Mouse (Mus musculus) A20 (cell line): ENCODE measurements around the gene Mcpt8.
A peak's percentile ranks its signal among the peaks of the same experiment; 100 is the strongest.
"Not testable (repeated sequence)": the region's sequence is repeated elsewhere in the genome, so short reads cannot be mapped to it uniquely, and the experiment has no call there.

Source experiments
- DNase-seq: peaks from one replicate; pipeline ENCODE4 v3.0.0-alpha.2; 2011; ENCODE audit warnings: low read depth, low spot score

Mcpt8 gene

DNA sequence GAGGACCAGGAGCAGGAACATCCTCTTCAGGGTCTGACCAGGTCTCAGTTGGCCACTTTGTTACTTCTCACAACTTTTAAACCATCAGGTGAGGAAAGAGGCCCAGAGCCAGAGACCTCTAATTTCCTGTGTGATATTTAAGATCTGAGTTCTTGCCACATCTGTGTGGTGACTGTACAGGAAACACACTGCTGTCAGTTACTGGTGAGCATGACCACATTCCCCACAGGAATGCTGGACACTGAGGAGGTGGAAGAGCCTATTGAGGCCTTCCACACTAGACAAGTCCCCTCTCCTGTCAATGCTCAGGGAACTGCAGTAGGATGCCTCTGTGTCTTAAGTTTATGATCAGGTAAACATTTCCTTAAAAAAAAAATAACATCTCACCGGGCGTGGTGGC, at the start of gene Mcpt8:
Mcpt8 (minus strand) TSS at position 107 of the 400 bp plus-strand sequence.
- DNase-seq: no peak

DNA sequence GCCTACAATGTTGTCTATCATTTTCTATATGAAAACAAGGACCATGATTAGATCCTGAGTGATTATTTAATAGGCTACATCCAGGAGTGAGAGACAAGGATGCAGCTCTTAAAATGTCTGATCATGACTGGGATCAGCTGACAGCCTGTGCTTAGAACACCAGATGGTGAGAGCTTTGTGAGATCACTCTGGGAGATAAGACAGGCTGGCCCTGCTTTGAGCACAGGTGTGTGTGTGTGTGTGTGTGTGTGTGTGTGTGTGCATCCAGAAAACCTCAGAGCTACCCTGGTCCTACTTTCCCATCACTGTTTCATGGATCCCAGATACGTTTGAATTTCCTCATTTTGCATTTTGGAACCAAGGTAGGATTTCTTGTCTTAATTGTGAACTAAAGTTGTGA, 48.6 kb upstream of the Mcpt8 start:
- DNase-seq: not testable (repeated sequence)

DNA sequence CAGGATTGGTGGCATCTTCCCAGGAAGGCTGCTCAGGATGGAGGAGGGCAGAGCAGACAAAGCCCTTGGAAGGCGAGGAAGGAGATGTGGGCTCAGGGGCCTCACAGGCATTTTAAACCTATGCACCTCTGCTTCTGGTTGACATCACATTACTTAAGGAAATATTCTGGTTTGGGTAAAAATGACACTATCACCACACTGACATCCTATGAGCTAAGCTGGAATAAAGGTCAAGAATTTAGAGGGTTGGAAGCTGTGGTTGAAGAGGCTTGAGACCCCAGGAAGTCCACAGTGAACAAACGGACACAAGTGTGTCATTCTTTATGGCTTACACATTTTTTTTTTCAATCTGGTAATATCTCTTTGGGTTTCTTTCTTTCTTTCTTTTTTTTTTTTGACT, 47.4 kb upstream of the Mcpt8 start, which contains the start of gene Gzmd:
Gzmd (minus strand) TSS at position 101 of the 400 bp plus-strand sequence.
- DNase-seq: not testable (repeated sequence)

DNA sequence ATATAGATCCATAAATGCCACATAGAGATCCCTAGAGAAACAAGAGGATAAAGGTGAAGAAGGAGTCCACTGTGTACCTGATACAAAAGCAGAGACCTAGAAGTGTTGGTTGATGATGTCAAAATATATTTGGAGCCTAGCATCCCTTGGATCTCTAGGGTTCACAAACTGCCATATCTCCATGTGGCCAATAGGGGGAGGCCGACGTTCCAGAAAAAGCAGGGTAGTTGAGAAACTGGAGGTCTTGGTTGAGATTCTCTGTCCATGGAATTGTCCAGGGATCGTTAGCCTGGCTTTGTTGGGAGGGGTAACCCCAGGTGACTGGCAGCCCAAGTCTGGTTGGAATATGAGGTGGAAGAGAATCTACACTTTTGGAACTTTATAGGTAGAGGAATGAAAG, 43.3 kb upstream of the Mcpt8 start:
- DNase-seq: peak; percentile 9

DNA sequence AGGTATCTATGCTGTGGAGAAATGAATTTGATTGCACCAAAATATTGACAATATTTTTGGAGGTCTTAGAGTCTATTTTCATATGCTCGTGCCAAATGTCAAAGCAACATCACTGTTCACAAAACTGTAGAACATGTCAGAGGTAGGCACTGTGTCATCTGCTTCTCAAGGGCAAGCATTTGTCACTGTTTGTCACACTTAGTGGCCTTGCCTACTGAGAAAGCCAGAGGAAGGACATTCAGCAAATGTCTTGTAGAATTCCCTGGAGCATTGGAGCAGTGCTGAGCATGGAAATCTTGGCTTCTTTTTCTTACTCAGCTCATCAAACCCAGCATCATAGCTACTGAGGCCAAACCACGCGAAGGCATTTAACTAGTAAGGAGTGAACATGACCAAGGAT, 38.4 kb upstream of the Mcpt8 start:
- no peak for DNase-seq

DNA sequence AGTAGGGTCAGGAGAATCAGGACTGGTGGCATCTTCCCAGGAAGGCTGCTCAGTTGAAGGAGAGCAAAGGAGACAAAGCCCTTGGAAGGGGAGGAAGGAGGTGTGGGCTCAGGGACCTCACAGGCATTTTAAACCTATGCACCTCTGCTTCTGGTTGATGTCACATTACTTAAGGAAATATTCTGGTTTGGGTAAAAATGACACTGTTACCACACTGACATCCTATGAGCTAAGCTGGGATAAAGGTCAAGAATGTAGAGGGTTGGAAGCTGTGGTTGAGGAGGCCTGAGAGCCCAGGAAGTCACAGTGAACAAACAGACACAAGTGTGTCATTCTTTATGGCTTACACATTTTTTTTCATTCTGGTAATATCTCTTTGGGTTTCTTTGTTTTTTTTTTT, 35.5 kb upstream of the Mcpt8 start, which contains the start of gene Gzme:
Gzme (minus strand) TSS at position 101 of the 400 bp plus-strand sequence.
- DNase-seq: no peak

DNA sequence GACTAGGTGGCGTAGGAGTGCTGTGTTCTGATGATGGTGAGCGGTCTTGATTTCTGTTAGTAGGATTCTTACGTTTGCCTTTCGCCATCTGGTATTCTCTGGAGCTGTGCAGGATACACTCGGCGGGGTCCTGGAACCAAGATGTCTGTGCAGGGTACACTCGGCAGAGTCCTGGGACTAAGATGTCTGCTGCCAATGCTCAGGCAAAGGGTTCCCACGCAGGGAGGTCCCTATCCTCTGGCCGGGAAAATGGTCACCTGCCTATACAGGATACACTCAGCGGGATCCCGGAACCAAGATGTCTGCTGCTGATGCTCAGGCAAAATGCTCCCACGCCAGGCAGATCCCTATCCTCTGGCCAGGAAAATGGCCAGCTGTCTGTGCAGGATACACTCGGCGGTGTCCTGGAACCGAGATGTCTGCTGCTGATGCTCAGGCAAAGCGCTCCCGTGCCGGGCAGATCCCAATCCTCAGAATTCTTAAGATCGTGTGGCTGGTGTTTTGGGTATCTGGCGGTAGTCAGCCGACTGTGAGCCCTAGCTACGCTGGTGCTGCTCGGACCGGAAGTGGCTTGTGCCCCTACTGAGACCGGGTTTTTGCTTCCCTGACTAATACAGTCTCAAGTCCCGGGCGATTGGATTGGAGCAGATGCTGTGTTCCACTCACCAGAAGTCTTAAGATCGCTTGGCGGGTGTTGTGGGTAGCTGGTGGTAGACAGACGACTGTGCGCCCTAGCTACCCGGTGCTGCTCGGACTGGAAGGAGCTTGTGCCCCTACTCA, 30.6 kb upstream of the Mcpt8 start:
- DNase-seq: not testable (repeated sequence)

DNA sequence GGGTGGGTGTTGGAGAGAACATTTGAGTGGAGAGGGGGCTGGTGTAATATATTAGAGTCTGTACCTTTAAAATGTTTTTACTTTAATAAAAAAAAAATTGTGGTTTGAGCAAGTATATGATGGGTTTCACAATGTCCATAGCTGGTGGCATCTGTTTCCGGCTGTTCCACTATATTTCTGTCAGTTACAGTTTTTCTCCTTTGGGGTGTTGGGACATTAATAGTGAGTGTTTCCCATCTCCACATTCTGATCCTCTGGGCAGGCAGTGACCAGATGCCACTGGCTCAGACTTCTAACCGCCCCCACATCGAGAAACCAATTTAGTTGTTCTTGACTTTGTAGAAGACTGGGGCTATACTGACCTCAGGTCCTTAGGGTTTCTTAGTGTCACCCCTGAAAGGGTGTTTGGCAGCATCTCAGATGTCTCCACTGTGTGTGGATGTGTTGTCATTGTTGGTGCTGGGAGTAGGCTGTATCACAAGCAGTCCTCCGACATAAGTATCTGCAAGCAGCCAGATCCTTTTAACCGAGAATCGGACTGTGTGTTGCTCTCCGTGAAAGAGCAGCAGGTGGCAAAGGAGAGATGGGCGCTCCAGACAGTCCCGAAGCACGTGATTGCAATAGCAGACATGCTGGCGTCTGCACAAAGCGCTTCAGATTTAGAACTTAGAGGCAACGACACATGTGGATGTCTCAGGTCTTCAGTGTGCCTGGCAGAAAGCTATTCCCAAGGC, 20.5 kb upstream of the Mcpt8 start:
- DNase-seq: no peak

DNA sequence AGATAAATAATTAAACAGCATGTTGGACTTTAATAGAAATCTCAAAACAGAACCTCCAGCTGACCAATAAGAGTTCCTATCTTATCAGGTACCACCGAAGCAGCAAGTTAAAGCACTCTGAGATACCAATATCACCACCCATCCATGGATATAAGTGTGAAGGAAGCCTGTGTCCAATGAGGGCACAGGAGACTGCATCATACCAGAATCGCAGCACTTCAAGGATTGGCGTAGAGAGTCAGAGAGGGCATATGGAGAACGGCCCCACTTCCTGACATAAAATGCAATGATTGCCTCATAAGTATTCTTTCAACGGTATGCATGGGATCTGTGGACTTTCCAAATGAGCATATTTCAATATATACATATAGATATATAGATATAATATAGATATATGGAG, 19.9 kb upstream of the Mcpt8 start:
- DNase-seq: no peak

DNA sequence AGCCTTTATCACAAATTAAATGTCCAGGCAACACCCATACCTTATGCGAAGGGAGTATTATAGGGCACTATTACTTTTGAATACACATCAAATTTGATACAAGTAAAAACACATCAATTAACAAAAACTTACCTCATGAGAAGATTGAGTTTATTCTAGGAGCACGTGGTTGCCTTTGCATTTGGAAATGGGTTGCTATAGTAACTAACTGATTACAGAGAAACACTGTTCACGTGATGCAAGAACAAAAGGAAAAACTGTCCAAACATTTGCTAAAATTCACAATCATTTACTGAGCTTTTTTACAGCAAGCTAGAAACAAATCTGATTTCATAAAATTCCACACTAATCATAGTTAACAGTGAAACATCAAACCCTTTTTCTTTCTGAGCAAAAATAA, 18.4 kb upstream of the Mcpt8 start:
- DNase-seq: no peak

DNA sequence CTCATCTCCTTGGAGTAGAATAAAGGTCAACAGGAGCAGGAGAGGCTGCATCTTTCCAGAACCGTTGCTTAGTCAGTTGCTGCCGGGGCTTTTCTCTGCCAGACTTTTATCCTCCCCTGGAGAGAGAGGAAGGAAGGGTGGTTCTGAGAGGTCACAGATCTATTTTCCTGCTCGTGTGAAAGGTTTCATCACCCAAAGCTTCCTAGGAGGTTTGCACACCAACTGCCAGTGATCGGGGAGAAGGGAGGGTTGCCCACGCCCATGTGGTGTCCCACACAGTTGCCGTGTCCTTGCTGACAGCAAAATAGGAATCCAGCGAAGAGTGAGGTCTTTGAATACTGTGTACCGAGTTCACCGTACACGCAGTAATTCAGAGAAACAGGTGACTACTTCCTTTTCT, 17.3 kb upstream of the Mcpt8 start, which contains the start of gene Ctsg:
Ctsg (minus strand) TSS at position 189 of the 400 bp plus-strand sequence.
- no peak for DNase-seq

DNA sequence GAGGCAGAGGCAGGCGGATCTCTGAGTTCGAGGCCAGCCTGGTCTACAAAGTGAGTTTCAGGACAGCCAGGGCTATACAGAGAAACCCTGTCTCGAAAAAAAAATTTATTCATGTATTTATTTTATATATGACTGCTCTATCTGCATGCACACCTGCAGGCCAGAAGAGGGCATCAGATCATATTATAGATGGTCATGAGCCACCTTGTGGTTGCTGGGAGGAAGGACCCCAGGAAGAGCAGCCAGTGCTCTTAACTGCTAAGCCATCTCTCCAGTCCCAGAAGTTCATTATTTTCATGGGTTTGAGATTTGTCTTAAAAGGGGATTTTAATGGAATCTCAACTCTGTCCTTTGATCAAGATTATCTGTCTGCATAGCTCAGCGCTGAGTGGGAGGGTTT, 13.9 kb upstream of the Mcpt8 start:
- DNase-seq: peak; percentile 62

DNA sequence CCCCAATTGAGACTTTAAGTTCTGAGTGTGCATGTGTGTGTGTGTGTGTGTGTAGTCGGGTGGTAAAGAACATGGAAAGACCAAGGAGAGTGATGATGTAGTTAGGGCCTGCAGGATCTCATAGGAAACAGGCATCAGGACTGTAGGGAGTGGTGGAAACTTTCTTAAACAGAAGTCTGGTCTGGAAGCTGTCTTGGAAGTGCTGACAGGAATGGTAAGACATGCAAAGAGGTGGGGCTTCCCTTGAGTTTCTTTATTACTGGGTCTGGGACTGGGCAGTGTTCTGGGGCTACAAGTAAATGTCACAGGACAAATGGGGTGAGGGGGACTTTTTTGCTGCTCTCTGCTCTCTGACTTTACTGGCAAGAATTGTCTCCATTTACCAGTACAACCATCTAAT, 12.5 kb upstream of the Mcpt8 start:
- no peak for DNase-seq

DNA sequence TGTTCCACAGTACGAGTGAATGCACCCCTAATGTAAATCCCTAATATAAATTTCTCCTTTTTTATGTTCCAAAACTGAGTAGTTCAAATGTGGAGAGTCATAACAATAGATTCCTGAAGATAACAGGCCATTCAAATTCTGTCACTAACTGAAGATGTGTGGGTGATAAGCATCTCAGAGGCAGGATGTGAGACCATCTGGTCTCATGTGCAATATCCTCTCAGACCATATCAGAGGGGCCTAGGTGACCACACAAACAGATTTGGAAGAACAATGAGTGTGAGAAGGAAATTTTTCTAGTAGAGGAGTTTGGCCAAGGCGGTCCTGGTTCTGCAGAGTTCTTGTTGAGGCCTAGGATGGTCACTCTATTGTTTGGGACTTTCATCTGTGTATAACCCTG, 8.3 kb upstream of the Mcpt8 start:
- no peak for DNase-seq

DNA sequence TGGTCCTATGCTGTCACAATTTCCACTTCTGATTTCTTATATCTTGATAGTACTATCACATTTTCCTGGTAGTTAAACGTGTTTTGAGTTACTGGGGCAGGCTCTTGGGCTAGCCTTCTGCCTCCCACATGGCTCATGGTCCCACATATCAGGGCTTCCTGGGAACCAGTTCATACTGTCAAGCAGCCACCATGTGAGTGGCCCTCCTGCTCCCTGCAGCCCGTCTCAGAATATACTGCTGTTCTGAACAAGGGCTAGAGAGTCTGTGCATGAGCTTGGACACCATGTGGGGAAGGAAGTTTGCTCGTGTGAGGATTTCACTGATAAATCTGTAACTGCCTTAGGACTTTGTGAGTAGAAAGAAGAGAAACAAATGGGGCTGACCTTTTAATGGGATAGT, 1.6 kb upstream of the Mcpt8 start:
- no peak for DNase-seq

DNA sequence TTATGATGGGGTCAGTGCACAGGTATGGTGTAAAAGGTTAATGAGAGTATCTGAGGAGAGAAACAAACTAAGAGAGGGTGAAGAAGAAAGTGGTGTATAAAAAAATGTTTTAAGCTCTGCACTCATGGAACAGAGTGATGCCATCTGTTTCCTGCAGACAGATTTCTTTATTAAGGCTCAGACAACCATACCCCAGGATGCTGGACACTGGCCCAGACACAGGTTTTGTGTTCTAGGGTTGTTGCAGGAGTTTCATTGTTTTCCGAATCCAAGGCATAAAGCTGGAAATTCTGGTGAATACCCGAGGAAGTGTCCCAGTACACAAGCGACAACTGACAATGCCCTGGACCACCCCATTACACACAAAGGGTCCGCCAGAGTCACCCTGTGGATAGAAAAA, 3.1 kb downstream of the Mcpt8 start:
- DNase-seq: no peak

DNA sequence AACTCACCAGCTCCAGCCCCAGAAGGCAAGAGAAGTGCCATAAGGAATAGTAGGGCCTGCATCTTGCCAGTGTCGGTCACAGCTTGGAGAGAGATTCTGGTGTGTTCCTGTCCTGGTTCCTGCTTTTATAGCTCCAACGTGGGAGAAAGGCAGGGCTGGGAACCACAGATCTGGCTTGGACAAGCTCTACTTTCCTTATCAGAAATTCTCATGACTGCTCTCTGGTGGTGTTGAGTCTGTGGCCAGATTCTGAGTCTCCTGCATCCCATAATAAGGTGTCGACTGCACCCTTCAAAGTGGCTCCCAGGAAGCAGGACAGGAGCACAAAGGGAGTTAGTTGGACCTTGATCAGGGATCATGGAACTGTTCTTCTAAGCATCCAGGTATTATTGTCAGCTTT, 22.9 kb downstream of the Mcpt8 start, which contains the start of gene Mcpt4:
Mcpt4 (minus strand) TSS at position 101 of the 400 bp plus-strand sequence.
- DNase-seq: not testable (repeated sequence)

DNA sequence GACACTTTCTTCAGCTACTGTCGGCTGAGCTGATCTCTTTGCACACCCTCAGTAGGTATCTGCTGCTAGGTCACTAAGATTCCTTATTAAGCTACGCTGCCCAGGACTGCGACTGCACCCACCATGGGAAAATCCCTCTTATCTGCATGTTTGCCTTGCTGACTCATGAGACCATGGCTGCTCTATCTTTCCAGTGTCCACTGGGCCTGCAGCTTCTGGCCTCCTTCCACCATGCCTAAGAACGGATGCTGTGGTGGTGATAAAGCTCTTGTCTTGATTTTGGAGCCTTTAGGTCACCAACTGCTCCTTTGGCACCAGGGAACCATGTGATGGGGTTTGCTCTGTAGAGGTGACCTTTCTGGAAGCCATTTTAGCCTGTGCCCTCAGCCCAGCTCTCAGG, 27.4 kb downstream of the Mcpt8 start:
- no peak for DNase-seq

DNA sequence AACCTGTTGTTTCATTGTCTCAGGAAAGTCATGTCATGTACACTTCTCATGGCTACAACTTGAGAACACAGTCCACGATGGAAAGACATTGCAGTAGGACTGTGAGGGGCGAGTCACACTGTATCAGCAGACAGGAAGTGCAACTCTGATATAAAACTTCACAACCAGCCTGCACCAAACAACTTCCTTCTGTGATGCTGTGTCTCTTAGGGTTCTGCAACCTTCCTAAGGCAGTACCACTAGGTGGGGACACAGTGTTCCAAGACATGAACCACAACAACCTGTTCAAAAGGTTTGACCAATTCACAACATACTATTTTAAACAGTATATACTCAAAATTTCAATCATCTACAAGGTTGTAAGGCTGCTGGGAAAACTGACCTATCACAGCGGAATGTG, 29.7 kb downstream of the Mcpt8 start:
- no peak for DNase-seq

DNA sequence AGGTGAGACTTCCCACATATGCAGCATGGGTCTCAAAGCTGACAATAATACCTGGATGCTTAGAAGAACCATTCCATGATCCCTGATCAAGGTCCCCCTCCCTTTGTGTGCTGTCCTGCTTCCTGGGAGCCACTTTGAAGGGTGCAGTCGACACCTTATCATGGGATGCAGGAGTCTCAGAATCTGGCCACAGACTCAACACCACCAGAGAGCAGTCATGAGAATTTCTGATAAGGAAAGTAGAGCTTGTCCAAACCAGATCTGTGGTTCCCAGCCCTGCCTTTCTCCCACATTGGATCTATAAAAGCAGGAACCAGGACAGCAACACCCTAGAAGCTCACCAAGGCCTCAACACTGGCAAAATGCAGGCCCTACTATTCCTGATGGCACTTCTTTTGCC, 43.3 kb downstream of the Mcpt8 start, which contains the start of gene Mcpt2:
Mcpt2 (plus strand) TSS at position 250 of the 400 bp plus-strand sequence.
- not testable (repeated sequence) for DNase-seq

DNA sequence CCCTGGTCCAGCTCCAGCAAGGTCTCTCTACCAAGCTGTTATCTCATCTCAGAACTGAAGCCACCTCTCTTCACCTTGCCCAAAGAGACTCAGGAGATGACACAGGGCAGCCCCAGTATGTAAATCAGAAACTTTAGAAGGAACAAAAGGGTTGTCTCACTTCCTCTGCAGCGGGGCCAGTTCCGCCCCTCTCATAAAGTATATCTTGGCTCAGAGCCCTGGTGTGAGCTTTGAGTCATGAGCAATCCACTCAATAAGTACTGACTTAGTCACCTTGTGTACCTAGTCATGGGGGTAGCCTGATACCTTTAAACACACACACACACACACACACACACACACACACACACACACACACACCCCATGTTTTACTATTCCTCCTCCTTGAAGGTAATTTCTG, 50.6 kb downstream of the Mcpt8 start:
- DNase-seq: peak; percentile 71
